In the genomic region with DNA sequence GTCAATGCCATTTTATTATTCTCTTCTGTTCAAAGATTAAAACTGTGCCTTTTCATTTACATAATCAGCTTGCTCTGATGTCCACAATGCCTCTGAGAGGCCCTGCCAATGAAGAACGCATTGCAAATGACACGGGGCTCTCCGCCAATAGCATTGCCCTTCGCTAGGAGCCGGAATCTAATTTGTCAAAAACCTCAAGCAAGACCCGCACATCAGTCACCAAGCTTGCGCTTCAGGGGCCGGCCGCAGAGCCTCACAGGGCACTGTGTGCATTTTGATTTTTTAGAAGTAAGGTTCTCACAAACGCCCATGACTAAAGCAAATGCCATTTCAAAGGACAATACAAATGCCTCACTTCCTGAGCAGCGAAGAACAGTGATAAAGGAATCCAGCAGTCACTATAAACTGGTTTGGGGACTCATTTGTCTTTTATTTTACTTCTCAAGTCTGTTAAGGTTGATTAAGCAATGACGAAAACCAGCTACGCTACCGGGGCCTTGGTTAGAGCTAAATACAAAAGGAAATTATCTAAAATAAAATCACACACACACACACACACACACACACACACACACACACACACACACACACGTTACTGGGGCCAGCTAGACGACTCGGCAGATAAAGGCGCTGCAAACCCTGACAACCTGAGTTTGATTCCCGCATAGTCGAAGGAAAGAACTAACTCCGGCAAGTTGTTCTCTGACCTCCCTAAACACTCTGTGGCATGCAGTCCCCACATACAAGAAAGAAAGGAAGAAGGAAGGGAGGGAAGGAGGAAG, we compare ENCODE assay signal across 8 mouse cellular contexts. TPM values are rescaled to one million over a fixed set of nuclear protein-coding genes. Genes with fewer than 3 reads are reported as not detected.
DNase-seq lines count a peak whose midpoint lies in the region; TF ChIP-seq lines count a peak whose summit lies in the region.

No protein-coding gene starts in this region.

- TF ChIP-seq EP300 in heart, adult 2 months (IDR thresholded peaks at IDR 0.05; ENCODE audit: insufficient read depth, low read depth, low read length): no peak

- TF ChIP-seq POLR2A in heart, adult 2 months (IDR thresholded peaks at IDR 0.05; ENCODE audit: insufficient read depth, low read depth, low read length): no peak

- no peak overlapping the region for H3K27ac ChIP-seq in heart, adult 2 months
- peak overlapping the region; percentile 10; the same call in 1 of the 2 replicates for H3K27ac ChIP-seq in layer of hippocampus, adult 2 months

- WGBS in heart, adult 2 months: 32% methylated on average over 21 of the region's 21 CpGs

- no peaks in the 10 kb centered on the region for H3K27me3 ChIP-seq in heart, adult 2 months (ENCODE audit: control insufficient read depth, insufficient read depth, low read length)

- H3K4me3 ChIP-seq in heart, adult 2 months: no peak overlapping the region
- peak overlapping the region; percentile 46 for H3K4me3 ChIP-seq in layer of hippocampus, adult 2 months

- no peaks in the 10 kb centered on the region for H3K79me2 ChIP-seq in heart, adult 2 months (replicated peaks; ENCODE audit: control insufficient read depth, insufficient read depth, low read length)

- 0 out of 2 replicates have a peak, but pooled peaks have one; percentile 5 for TF ChIP-seq CTCF in heart, adult 2 months (IDR thresholded peaks at IDR 0.05)
- TF ChIP-seq CTCF in layer of hippocampus, adult 2 months (conservative IDR thresholded peaks at IDR 0.05): 0 out of 2 replicates have a peak, but pooled peaks have one; percentile 31

- no peak overlapping the region for H3K9ac ChIP-seq in heart, adult 2 months (ENCODE audit: low read depth, low read length)

- no peaks in the 10 kb centered on the region; the same call in 1 of the 2 replicates for H3K36me3 ChIP-seq in heart, adult 2 months (ENCODE audit: control insufficient read depth, insufficient read depth, low read length)

- intact Hi-C loops in heart, adult 2 months (cut with DNase I): no loop called here
- intact Hi-C loops in heart, postnatal 10 days (cut with DNase I): no loop called here

- peaks cover 2% of the 10 kb centered on the region for H3K4me1 ChIP-seq in heart, adult 2 months (ENCODE audit: control insufficient read depth, insufficient read depth, low read length)

- peak; percentile 32 to 38 for DNase-seq in heart, adult 2 months
- no peak for DNase-seq in heart, adult 8-10 months (ENCODE audit: low spot score)
- peak; percentile 65 for DNase-seq in embryo, embryonic 9.5 days (ENCODE audit: extremely low spot score)
- peak; percentile 65 to 72 for DNase-seq in heart, postnatal 10 days
- DNase-seq in layer of hippocampus, adult 2 months (ENCODE audit: low spot score in 2 of 2): peak; percentile 43 to 49
- DNase-seq in lung, postnatal 10 days: peak; percentile 63
- DNase-seq in right cerebral cortex, postnatal 4 days: peak; percentile 59
- no peak for DNase-seq in MN1 (ENCODE audit: low spot score)

RNA-seq across cellular contexts. Expression of gene Vcam1, which starts 24.4 kb away (rescaled TPM):
- 10 to 100 TPM; 14.7 to 15.3 TPM for total RNA-seq in heart, adult 2 months (2021)
- 5.8 and 9.6 TPM in 2 replicates for polyA plus RNA-seq in heart, adult 2 months (2012; rRNA removed)
- 10 to 100 TPM; 16.0 to 19.8 (median 16.5) TPM for total RNA-seq in heart, adult 8-10 months (2022)
- 10 to 100 TPM; 16.5 to 17.6 TPM for total RNA-seq in heart, postnatal 10 days (2021)
- total RNA-seq in layer of hippocampus, adult 2 months (2021): 10 to 100 TPM; 18.5 to 23.1 TPM

Comparison
In these comparisons a context has a peak if more than half of its experiments do, and no peak if none do; other contexts are left out.
1. DNase-seq: peak in heart, adult 2 months (2 of 2), embryo, embryonic 9.5 days (single experiment), heart, postnatal 10 days (2 of 2), layer of hippocampus, adult 2 months (2 of 2), lung, postnatal 10 days (single experiment) and right cerebral cortex, postnatal 4 days (single experiment); none in heart, adult 8-10 months (single experiment) and MN1 (single experiment).